Mouse (Mus musculus): Measurements from ENCODE around the gene Foxs1. TPM values are rescaled to one million over a fixed set of nuclear protein-coding genes. Genes with fewer than 3 reads are reported as not detected.

The Foxs1 gene
- total RNA-seq (2022) = 1 to 10 TPM; 1.6 to 2.7 (median 2.1) TPM

GRCm38 (mm10) chr2:152933048-152933447 lies at the start of gene Foxs1:
Foxs1 (minus strand) TSS chr2:152933208.
- peak; percentile 71 for DNase-seq (ENCODE audit: low spot score)

GRCm38 (mm10) chr2:152976991-152977390 lies 44.0 kb upstream of the Foxs1 start:
- DNase-seq (ENCODE audit: low spot score) = no peak

GRCm38 (mm10) chr2:152965555-152965954 lies 32.5 kb upstream of the Foxs1 start:
- DNase-seq (ENCODE audit: low spot score) = no peak

- DNase-seq (ENCODE audit: low spot score) = peak; percentile 41
Observed at GRCm38 (mm10) chr2:152962091-152962793, 29.2 kb upstream of the Foxs1 start, which contains the start of gene Ttll9. Ttll9 (plus strand) TSS chr2:152962485.

GRCm38 (mm10) chr2:152958116-152958515 lies 25.1 kb upstream of the Foxs1 start:
- DNase-seq (ENCODE audit: low spot score) = no peak

- DNase-seq (ENCODE audit: low spot score) = no peak
Observed at GRCm38 (mm10) chr2:152951850-152952720, 19.1 kb upstream of the Foxs1 start.

GRCm38 (mm10) chr2:152951065-152951849 lies 18.2 kb upstream of the Foxs1 start, which contains the start of gene Dusp15:
Dusp15 (minus strand) TSS chr2:152951698.
- no peak for DNase-seq (ENCODE audit: low spot score)

- DNase-seq (ENCODE audit: low spot score) = no peak
Observed at GRCm38 (mm10) chr2:152950358-152951064, 17.5 kb upstream of the Foxs1 start.

- no peak for DNase-seq (ENCODE audit: low spot score)
Observed at GRCm38 (mm10) chr2:152948438-152949020, 15.5 kb upstream of the Foxs1 start.

GRCm38 (mm10) chr2:152947098-152947497 lies 14.1 kb upstream of the Foxs1 start:
- DNase-seq (ENCODE audit: low spot score) = no peak

- no peak for DNase-seq (ENCODE audit: low spot score)
Observed at GRCm38 (mm10) chr2:152944013-152944412, 11.0 kb upstream of the Foxs1 start.

GRCm38 (mm10) chr2:152943568-152943967 lies 10.6 kb upstream of the Foxs1 start:
- no peak for DNase-seq (ENCODE audit: low spot score)

- DNase-seq (ENCODE audit: low spot score) = no peak
Observed at GRCm38 (mm10) chr2:152942898-152943515, 10.0 kb upstream of the Foxs1 start.

- no peak for DNase-seq (ENCODE audit: low spot score)
Observed at GRCm38 (mm10) chr2:152941776-152942175, 8.8 kb upstream of the Foxs1 start.

GRCm38 (mm10) chr2:152941106-152941505 lies 8.1 kb upstream of the Foxs1 start:
- no peak for DNase-seq (ENCODE audit: low spot score)

GRCm38 (mm10) chr2:152939846-152940245 lies 6.8 kb upstream of the Foxs1 start:
- no peak for DNase-seq (ENCODE audit: low spot score)

- peak; percentile 81 for DNase-seq (ENCODE audit: low spot score)
Observed at GRCm38 (mm10) chr2:152933614-152934013, 606 bp upstream of the Foxs1 start.

- DNase-seq (ENCODE audit: low spot score) = peak; percentile 27
Observed at GRCm38 (mm10) chr2:152931456-152932160, 1.4 kb downstream of the Foxs1 start.

- peak; percentile 80 for DNase-seq (ENCODE audit: low spot score)
Observed at GRCm38 (mm10) chr2:152930276-152930675, 2.7 kb downstream of the Foxs1 start.

- no peak for DNase-seq (ENCODE audit: low spot score)
Observed at GRCm38 (mm10) chr2:152928988-152929370, 4.0 kb downstream of the Foxs1 start.

All from heart, adult 8-10 months (tissue).